Mouse (Mus musculus) spleen, postnatal 10 days (tissue): Measurements from ENCODE around the gene Foxn1.

Experiments used
- DNase-seq, 2 experiments: peaks; one replicate each; pipeline ENCODE4 v3.0.0; 2021 to 2022; ENCODE audit warnings: low spot score in 2 of 2

The Foxn1 gene

GRCm38 (mm10) chr11:78327634-78328511, 58.5 kb downstream of the Foxn1 start, which contains the start of gene Pigs:
Pigs (plus strand) TSS chr11:78328415.
- peak; percentile 96 to 99 for DNase-seq

- no peak for DNase-seq
Observed at GRCm38 (mm10) chr11:78327215-78327614, 59.1 kb downstream of the Foxn1 start.

- no peak for DNase-seq
Observed at GRCm38 (mm10) chr11:78324965-78325364, 61.4 kb downstream of the Foxn1 start.

GRCm38 (mm10) chr11:78324000-78324785, 62.2 kb downstream of the Foxn1 start:
- DNase-seq, result no peak

- DNase-seq, result peak; percentile 57 to 87
Observed at GRCm38 (mm10) chr11:78322860-78323259, 63.5 kb downstream of the Foxn1 start, which contains the start of gene Aldoc. Aldoc (plus strand) TSS chr11:78322968.

GRCm38 (mm10) chr11:78322076-78322831, 64.1 kb downstream of the Foxn1 start:
- no peak for DNase-seq

- DNase-seq, result no peak
Observed at GRCm38 (mm10) chr11:78318411-78318810, 67.9 kb downstream of the Foxn1 start.

- DNase-seq, result no peak
Observed at GRCm38 (mm10) chr11:78313662-78314061, 72.7 kb downstream of the Foxn1 start.

- no peak for DNase-seq
Observed at GRCm38 (mm10) chr11:78310861-78311511, 75.4 kb downstream of the Foxn1 start.
